Mouse (Mus musculus) forebrain, embryonic 16.5 days (tissue): ENCODE measurements at regions not wholly inside any gene's neighbourhood (a gene's known extent, or its start where the extent isn't known, plus 50 kb on each side); places are given as distances from the start of the nearest gene placed in this dataset.

ENCODE experiments used
- ATAC-seq: fragments of 200-750 bp; cut with Nextera tagmentation; 2 replicates; pipeline ENCODE4 v1.8.0; 2017; ENCODE audit warnings: mild to moderate bottlenecking, moderate library complexity
- H3K27ac ChIP-seq: fragments of 300-500 bp; sonication (generic); 2 replicates; pipeline ENCODE4 v1.5.1; 2014; ENCODE audit warnings: low read length, control low read depth
- H3K27me3 ChIP-seq: fragments of 300-500 bp; sonication (generic); replicated peaks from 2 replicates; pipeline ENCODE4 v1.6.1; 2014; ENCODE audit warnings: low read length; ENCODE audit not compliant: control insufficient read depth, insufficient read depth
- H3K36me3 ChIP-seq: fragments of 300-500 bp; sonication (generic); 2 replicates; pipeline ENCODE4 v1.6.1; 2014; ENCODE audit not compliant: control insufficient read depth, insufficient read depth
- H3K4me1 ChIP-seq: fragments of 300-500 bp; sonication (generic); replicated peaks from 2 replicates; pipeline ENCODE4 v1.6.1; 2014; ENCODE audit warnings: low read length; ENCODE audit not compliant: control insufficient read depth, insufficient read depth
- H3K4me2 ChIP-seq: fragments of 300-500 bp; sonication (generic); 2 replicates; pipeline ENCODE4 v1.6.1; 2014; ENCODE audit warnings: mild to moderate bottlenecking, low read length, control low read depth
- H3K4me3 ChIP-seq: fragments of 300-500 bp; sonication (generic); replicated peaks from 2 replicates; pipeline ENCODE4 v1.5.1; 2014; ENCODE audit warnings: mild to moderate bottlenecking, low read length, control low read depth
- H3K9ac ChIP-seq: fragments of 300-500 bp; sonication (generic); replicated peaks from 2 replicates; pipeline ENCODE4 v1.6.1; 2014; ENCODE audit warnings: low read depth, low read length, control low read depth
- H3K9me3 ChIP-seq: fragments of 300-500 bp; sonication (generic); 2 replicates; pipeline ENCODE4 v1.6.1; 2016; ENCODE audit warnings: low read length; ENCODE audit not compliant: control insufficient read depth
- WGBS: fragments of 180-500 bp; shearing (Covaris S2); extraction: QIAGEN DNeasy Blood & Tissue Kit; methylation state at CpG from one replicate; pipeline ENCODE4 v1.1.7; 2014; 5-methylcytosine and 5-hydroxymethylcytosine counted together

DNA sequence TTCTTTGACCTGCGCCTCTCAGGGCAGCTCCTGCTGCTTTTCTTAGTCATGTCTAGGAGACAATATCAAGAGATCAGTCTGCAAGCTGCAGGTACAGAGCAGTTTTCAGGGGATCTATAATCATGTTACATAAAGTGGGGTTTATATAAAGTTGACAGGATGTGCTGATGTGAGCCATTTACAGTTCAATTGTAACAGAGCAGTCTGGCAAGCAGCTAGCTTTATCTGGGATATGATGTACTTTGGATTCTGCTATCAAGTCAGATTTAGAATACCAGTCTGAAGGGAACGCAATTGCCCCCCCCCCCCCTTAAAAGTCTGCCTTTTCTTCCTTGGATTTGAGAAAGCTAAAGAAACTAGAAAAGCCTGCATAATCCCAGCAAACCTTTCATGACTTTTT, 77.6 kb upstream of the Acvr2a start:
- Histone ChIP-seq H3K4me3 (no peak overlapping the region), H3K4me2 (no peak overlapping the region), H3K9ac (no peak overlapping the region), H3K4me1 (no peaks in the 10 kb centered on the region), H3K36me3 (no peaks in the 10 kb centered on the region), H3K27ac (no peak overlapping the region), H3K9me3 (no peaks in the 10 kb centered on the region), H3K27me3 (no peaks in the 10 kb centered on the region)
- ATAC-seq = no peak
- WGBS = 45% methylated on average over 2 of the region's 2 CpGs
